Mouse (Mus musculus): Measurements from ENCODE around the gene Pcnt.

GRCm38 (mm10) chr10:76392596-76392995, 50.0 kb downstream of the Pcnt start:
- TF ChIP-seq CTCF (IDR thresholded peaks at IDR 0.05; ENCODE audit: extremely low read depth, insufficient read length, insufficient replicate concordance, low read depth, low read length) = no peak
- TF ChIP-seq POLR2A (IDR thresholded peaks at IDR 0.05; ENCODE audit: low read depth, low read length) = no peak
